ENCODE assay signal across 8 mouse cellular contexts in the genomic region with DNA sequence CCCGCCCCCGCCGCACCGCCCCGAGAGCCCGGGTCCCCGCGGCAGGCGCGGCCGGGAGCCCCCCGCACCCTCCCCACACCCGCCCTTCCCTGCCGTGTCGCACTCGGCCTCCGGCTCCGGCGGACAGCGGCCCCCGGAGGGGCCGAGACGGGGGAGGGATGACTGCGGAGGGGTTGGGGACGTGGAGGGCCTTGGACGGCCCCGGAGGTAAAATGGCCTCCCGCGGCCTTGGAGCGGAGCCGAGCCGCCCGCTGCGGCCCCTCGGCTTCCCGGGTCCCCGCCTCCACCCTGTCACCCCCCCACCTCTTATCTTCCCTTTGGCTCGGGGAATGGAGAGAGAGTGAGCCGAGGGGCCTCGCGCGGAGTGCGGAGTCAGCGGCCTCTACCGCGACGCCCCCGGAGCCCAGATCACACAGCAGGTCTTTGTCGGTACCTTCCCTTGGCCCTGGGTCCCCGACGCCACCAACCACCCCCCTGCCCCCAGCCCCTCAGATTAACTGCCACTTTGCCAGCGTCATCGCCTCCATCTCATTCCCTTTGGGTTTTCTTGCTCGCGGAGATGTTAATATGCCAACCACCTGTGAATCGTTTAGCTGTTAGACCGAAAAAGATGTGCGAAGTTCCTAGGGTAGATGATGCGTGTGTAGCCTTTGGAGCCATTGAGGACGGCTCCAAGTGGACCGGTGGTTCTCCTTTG. TPM values are rescaled to one million over a fixed set of nuclear protein-coding genes. Genes with fewer than 3 reads are reported as not detected.
DNase-seq lines count a peak whose midpoint lies in the region; ATAC-seq and TF ChIP-seq lines count a peak whose summit lies in the region.

No protein-coding gene starts in this region.

- TF ChIP-seq CTCF in brain, embryonic 14.5 days (IDR thresholded peaks at IDR 0.05; ENCODE audit: borderline replicate concordance, extremely low read depth, insufficient read depth, insufficient read length): no peak

- under 1% methylated on average over 59 of the region's 61 CpGs for WGBS in limb, embryonic 13.5 days
- WGBS in midbrain, embryonic 15.5 days: under 1% methylated on average over 48 of the region's 61 CpGs
- WGBS in stomach, embryonic 14.5 days: under 1% methylated on average over 61 of the region's 61 CpGs

- peak overlapping the region; percentile 88 for H3K4me2 ChIP-seq in limb, embryonic 13.5 days (replicated peaks)
- peak overlapping the region; percentile 75 for H3K4me2 ChIP-seq in midbrain, embryonic 15.5 days
- H3K4me2 ChIP-seq in stomach, embryonic 14.5 days (replicated peaks; ENCODE audit: low read depth, low read length): peak overlapping the region; percentile 91

- no peaks in the 10 kb centered on the region for H3K36me3 ChIP-seq in limb, embryonic 13.5 days
- no peaks in the 10 kb centered on the region for H3K36me3 ChIP-seq in midbrain, embryonic 15.5 days (replicated peaks)
- peaks cover 3% of the 10 kb centered on the region; the same call in 1 of the 2 replicates for H3K36me3 ChIP-seq in stomach, embryonic 14.5 days (ENCODE audit: control insufficient read depth, insufficient read depth, low read length)

- ATAC-seq in erythroblast, adult 5-6 weeks (replicated peaks; ENCODE audit: low FRiP score, poor library complexity, severe bottlenecking): peak; percentile 52
- peak; percentile 35 to 42; a peak in 3 of 4 replicates for ATAC-seq in hematopoietic stem cell, adult 5-6 weeks (replicated peaks in 1 of 2; ENCODE audit: insufficient read depth in 1 of 2, low FRiP score in 2 of 2, low TSS enrichment in 1 of 2, low read depth in 1 of 2, poor library complexity in 2 of 2, severe bottlenecking in 2 of 2)
- peak; percentile 29 for ATAC-seq in limb, embryonic 13.5 days (ENCODE audit: low FRiP score, low read depth)
- ATAC-seq in midbrain, embryonic 15.5 days (replicated peaks): peak; percentile 31
- peak; percentile 48 for ATAC-seq in stomach, embryonic 14.5 days (ENCODE audit: insufficient number of reproducible peaks, insufficient read depth, low FRiP score, low read depth)

- 0 out of 2 replicates have a peak, but pooled peaks have one; percentile 47 for TF ChIP-seq POLR2A in brain, embryonic 14.5 days (IDR thresholded peaks at IDR 0.05; ENCODE audit: borderline replicate concordance, extremely low read depth, insufficient read depth, insufficient read length, poor library complexity, severe bottlenecking)

- H3K4me3 ChIP-seq in limb, embryonic 13.5 days: peak overlapping the region; percentile 98
- H3K4me3 ChIP-seq in midbrain, embryonic 15.5 days: peak overlapping the region; percentile 91
- H3K4me3 ChIP-seq in stomach, embryonic 14.5 days (ENCODE audit: low read depth, low read length): peak overlapping the region; percentile 96

- H3K27ac ChIP-seq in limb, embryonic 13.5 days: peak overlapping the region; percentile 91
- H3K27ac ChIP-seq in midbrain, embryonic 15.5 days: peak overlapping the region; percentile 94
- peak overlapping the region; percentile 87 for H3K27ac ChIP-seq in stomach, embryonic 14.5 days (ENCODE audit: low read length)

- H3K4me1 ChIP-seq in limb, embryonic 13.5 days: peaks cover 26% of the 10 kb centered on the region
- peaks cover 22% of the 10 kb centered on the region for H3K4me1 ChIP-seq in midbrain, embryonic 15.5 days
- peaks cover 4% of the 10 kb centered on the region; the same call in 1 of the 2 replicates for H3K4me1 ChIP-seq in stomach, embryonic 14.5 days (ENCODE audit: control insufficient read depth, insufficient read depth, low read length)

- H3K9ac ChIP-seq in limb, embryonic 13.5 days: peak overlapping the region; percentile 99
- H3K9ac ChIP-seq in midbrain, embryonic 15.5 days: peak overlapping the region; percentile 90
- peak overlapping the region; percentile 99 for H3K9ac ChIP-seq in stomach, embryonic 14.5 days (replicated peaks; ENCODE audit: low read depth, low read length)

- no peaks in the 10 kb centered on the region for H3K9me3 ChIP-seq in limb, embryonic 13.5 days
- no peaks in the 10 kb centered on the region for H3K9me3 ChIP-seq in midbrain, embryonic 15.5 days
- no peaks in the 10 kb centered on the region for H3K9me3 ChIP-seq in stomach, embryonic 14.5 days (ENCODE audit: control insufficient read depth, low read depth, low read length)

- peak; percentile 17 to 31 for DNase-seq in layer of hippocampus, postnatal 14 days (ENCODE audit: low spot score in 2 of 2)
- no peak for DNase-seq in layer of hippocampus, adult 11-12 months (ENCODE audit: low spot score)
- DNase-seq in brain, embryonic 14.5 days (ENCODE audit: low read depth): peak; percentile 73

- H3K27me3 ChIP-seq in limb, embryonic 13.5 days: peaks cover 3% of the 10 kb centered on the region; the same call in 1 of the 2 replicates
- H3K27me3 ChIP-seq in midbrain, embryonic 15.5 days (replicated peaks): no peaks in the 10 kb centered on the region
- no peaks in the 10 kb centered on the region for H3K27me3 ChIP-seq in stomach, embryonic 14.5 days (ENCODE audit: control insufficient read depth, insufficient read depth, low read length)

RNA-seq across cellular contexts. Expression of a gene that starts 0.9 kb away (rescaled TPM):
- total RNA-seq in layer of hippocampus, postnatal 14 days (2021): 100 to 1,000 TPM; 332 to 347 TPM
- polyA plus RNA-seq in brain, embryonic 14.5 days (2012; rRNA removed): 96.5 and 125 TPM in 2 replicates
- 45.6 and 46.5 TPM in 2 replicates for total RNA-seq in erythroblast, adult 5-6 weeks (2015; ENCODE audit: low replicate concordance)
- total RNA-seq in erythroblast, adult 5-6 weeks (2017; ENCODE audit: low replicate concordance): 27.8 and 32.2 TPM in 2 replicates
- total RNA-seq in hematopoietic stem cell, adult 5-6 weeks (2017): 81.7 and 87.6 TPM in 2 replicates
- polyA plus RNA-seq in limb, embryonic 13.5 days (2015; fragmentation: Nextera tagmentation; extraction: Ambion mirVana): 134 and 136 TPM in 2 replicates
- polyA plus RNA-seq in midbrain, embryonic 15.5 days (2015; fragmentation: Nextera tagmentation; extraction: Ambion mirVana): 176 and 180 TPM in 2 replicates
- polyA plus RNA-seq in stomach, embryonic 14.5 days (2014; fragmentation: Nextera tagmentation; extraction: Ambion mirVana): 173 and 181 TPM in 2 replicates
